Mouse (Mus musculus) layer of hippocampus, postnatal 14 days (tissue): Measurements from ENCODE around the gene Lamtor1. TPM values are rescaled to one million over a fixed set of nuclear protein-coding genes. Genes with fewer than 3 reads are reported as not detected.

Experiments
- DNase-seq, 2 experiments: peaks; one replicate each; pipeline ENCODE4 v3.0.0; 2021 to 2022; ENCODE audit warnings: low spot score in 2 of 2, mixed read lengths in 1 of 2
- microRNA-seq, 2 experiments: library from miRNA; unstranded; fragments of <30 nt; microRNA quantifications; one replicate each; pipeline ENCODE4 v1.2.0; 2021
- total RNA-seq, 2 experiments: library from RNA; stranded (reverse); gene quantifications; 2 replicates each; pipeline ENCODE4 v1.2.3; 2021

Lamtor1 gene
- total RNA-seq, 2 experiments from 2014 or later, result 98.7 to 102 TPM

GRCm38 (mm10) chr7:101952098-101952497 is 46.4 kb downstream of the Lamtor1 start:
- no peak for DNase-seq

- DNase-seq, result no peak
Observed at GRCm38 (mm10) chr7:101954163-101954562, 48.5 kb downstream of the Lamtor1 start.

GRCm38 (mm10) chr7:101955276-101955675 is 49.6 kb downstream of the Lamtor1 start:
- no peak for DNase-seq

GRCm38 (mm10) chr7:101955862-101956261 is 50.2 kb downstream of the Lamtor1 start:
- DNase-seq, result no peak

GRCm38 (mm10) chr7:101956481-101956880 is 50.8 kb downstream of the Lamtor1 start:
- no peak for DNase-seq

- no peak for DNase-seq
Observed at GRCm38 (mm10) chr7:101956911-101957310, 51.2 kb downstream of the Lamtor1 start.

GRCm38 (mm10) chr7:101962829-101963228 is 57.1 kb downstream of the Lamtor1 start:
- DNase-seq, result no peak

GRCm38 (mm10) chr7:101963621-101964020 is 57.9 kb downstream of the Lamtor1 start:
- DNase-seq, result no peak

GRCm38 (mm10) chr7:101964551-101964950 is 58.8 kb downstream of the Lamtor1 start:
- no peak for DNase-seq

- no peak for DNase-seq
Observed at GRCm38 (mm10) chr7:101965606-101966005, 59.9 kb downstream of the Lamtor1 start.

GRCm38 (mm10) chr7:101967256-101967655 is 61.6 kb downstream of the Lamtor1 start:
- DNase-seq, result no peak

- no peak for DNase-seq
Observed at GRCm38 (mm10) chr7:101968751-101969150, 63.0 kb downstream of the Lamtor1 start.

- peak; percentile 84 to 86 for DNase-seq
Observed at GRCm38 (mm10) chr7:101969694-101970428, 64.2 kb downstream of the Lamtor1 start.

- DNase-seq, result peak; percentile 84 to 93
Observed at GRCm38 (mm10) chr7:101970429-101970775, 64.7 kb downstream of the Lamtor1 start.

GRCm38 (mm10) chr7:101970821-101971461 is 65.2 kb downstream of the Lamtor1 start:
- DNase-seq, result peak; percentile 85

- no peak for DNase-seq
Observed at GRCm38 (mm10) chr7:101971721-101972120, 66.0 kb downstream of the Lamtor1 start.

- no peak for DNase-seq
Observed at GRCm38 (mm10) chr7:101973730-101974129, 68.0 kb downstream of the Lamtor1 start.

- peak; percentile 24 to 33 for DNase-seq
Observed at GRCm38 (mm10) chr7:101974505-101974904, 68.8 kb downstream of the Lamtor1 start.

Small RNAs within 50 kb of the gene (microRNA-seq; reads per million reads assigned to microRNA genes)
- 0 reads per million in 2 experiments for gene Gm22655

Other genes starting within 250 kb of the Lamtor1 start
- 10 to 100 TPM; 43.7 to 46.5 TPM for gene Clpb, start 242.3 kb upstream of the Lamtor1 start, total RNA-seq
- not detected for gene Phox2a, start 87.6 kb upstream of the Lamtor1 start, total RNA-seq
- 10 to 100 TPM; 32.9 to 36.0 TPM for gene Inppl1, start 67.7 kb upstream of the Lamtor1 start, total RNA-seq
- 1 to 10 TPM in 1 of 2 experiments, under 1 TPM in 1; 0.90 to 1.1 TPM for gene Folr2, start 48.7 kb upstream of the Lamtor1 start, total RNA-seq
- 10 to 100 TPM; 31.7 to 35.3 TPM for gene Anapc15, start 42.2 kb upstream of the Lamtor1 start, total RNA-seq
- 10 to 100 TPM in 1 of 2 experiments, 1 to 10 TPM in 1; 4.4 to 35.6 TPM for gene Folr1, start 35.1 kb upstream of the Lamtor1 start, total RNA-seq
- gene Tomt, start 455 bp downstream of the Lamtor1 start, total RNA-seq, result under 1 TPM; 0.18 to 0.21 TPM
- gene Lrrc51, start 28.0 kb downstream of the Lamtor1 start, total RNA-seq, result 1 to 10 TPM; 4.8 to 7.4 TPM
- gene Numa1, start 28.2 kb downstream of the Lamtor1 start, total RNA-seq, result 10 to 100 TPM; 73.4 to 75.3 TPM
- gene Il18bp, start 112.8 kb downstream of the Lamtor1 start, total RNA-seq, result 1 to 10 TPM; 8.4 to 8.7 TPM
- gene Rnf121, start 159.6 kb downstream of the Lamtor1 start, total RNA-seq, result 10 to 100 TPM; 35.0 to 40.9 TPM
- gene Xndc1, start 159.6 kb downstream of the Lamtor1 start, total RNA-seq, result 10 to 100 TPM; 19.6 to 22.3 TPM
- gene Xntrpc, start 159.8 kb downstream of the Lamtor1 start, total RNA-seq, result 1 to 10 TPM; 1.9 to 2.3 TPM
- gene Trpc2, start 177.2 kb downstream of the Lamtor1 start, total RNA-seq, result under 1 TPM in 1 of 2 experiments, not detected in 1; 0.60 TPM
- gene Art1, start 195.8 kb downstream of the Lamtor1 start, total RNA-seq, result not detected
- not detected for gene Art5, start 203.6 kb downstream of the Lamtor1 start, total RNA-seq
- under 1 TPM in 1 of 2 experiments, not detected in 1; 0.14 TPM for gene Chrna10, start 210.9 kb downstream of the Lamtor1 start, total RNA-seq